Mouse (Mus musculus) gastrocnemius, adult 2 months (tissue): Measurements from ENCODE around the gene Ly6g6c. TPM values are rescaled to one million over a fixed set of nuclear protein-coding genes. Genes with fewer than 3 reads are reported as not detected.
A peak's percentile ranks its signal among the peaks of the same experiment; 100 is the strongest.

Source experiments
- DNase-seq: peaks from one replicate; pipeline ENCODE4 v3.0.0; 2022
- H3K27ac ChIP-seq: fragments of 200-600 bp; 2 replicates; pipeline ENCODE4 v1.8.1; 2022; ENCODE audit warnings: mild to moderate bottlenecking
- H3K4me3 ChIP-seq: fragments of 200-600 bp; 2 replicates; pipeline ENCODE4 v1.8.1; 2022; ENCODE audit warnings: mild to moderate bottlenecking, moderate library complexity
- CTCF ChIP-seq: fragments of 200-600 bp; IDR thresholded peaks from 2 replicates; pipeline ENCODE4 v1.8.1; 2022; ENCODE audit warnings: antibody characterized with exemption, mild to moderate bottlenecking, moderate library complexity
- intact Hi-C: fragments of 180-260 bp; cut with DNase I; formaldehyde crosslinking; loops from one replicate; pipeline ENCODE4 v1.15.1; 2025
- total RNA-seq, 2 experiments: library from RNA; stranded (reverse); gene quantifications; 2 replicates each; pipeline ENCODE4 v1.2.3; 2021

Gene Ly6g6c
- total RNA-seq, 2 experiments from 2014 or later = not detected

- intact Hi-C loops = no loop called here
- Histone ChIP-seq H3K4me3 (no peak overlapping the region), H3K27ac (no peak overlapping the region)
- DNase-seq = no peak
- no peak for TF ChIP-seq CTCF
These were observed 35.1 kb downstream of the Ly6g6c start for GRCm38 (mm10) chr17:35100196-35100765.

GRCm38 (mm10) chr17:35101161-35101560 is 36.0 kb downstream of the Ly6g6c start:
- no peak for DNase-seq
- intact Hi-C loops = no loop called here
- TF ChIP-seq CTCF = no peak
- no peak overlapping the region for H3K27ac ChIP-seq
- no peak overlapping the region for H3K4me3 ChIP-seq

GRCm38 (mm10) chr17:35102299-35102698 is 37.1 kb downstream of the Ly6g6c start:
- H3K27ac ChIP-seq = peak overlapping the region; percentile 65; the same call in 1 of the 2 replicates
- intact Hi-C loops = no loop called here

GRCm38 (mm10) chr17:35103221-35103690 is 38.1 kb downstream of the Ly6g6c start:
- Histone ChIP-seq H3K4me3 (no peak overlapping the region), H3K27ac (peak overlapping the region; percentile 65)
- peak; percentile 73 for DNase-seq
- intact Hi-C loops = no loop called here
- no peak for TF ChIP-seq CTCF

More at GRCm38 (mm10) chr17:35102299-35102698, 37.1 kb downstream of the Ly6g6c start:
- DNase-seq = no peak
- no peak for TF ChIP-seq CTCF
- no peak overlapping the region for H3K4me3 ChIP-seq

GRCm38 (mm10) chr17:35104079-35104478 is 38.9 kb downstream of the Ly6g6c start:
- TF ChIP-seq CTCF = no peak
- Histone ChIP-seq H3K4me3 (no peak overlapping the region), H3K27ac (peak overlapping the region; percentile 65)
- intact Hi-C loops = no loop called here
- DNase-seq = no peak

GRCm38 (mm10) chr17:35104754-35105153 is 39.6 kb downstream of the Ly6g6c start:
- Histone ChIP-seq H3K27ac (no peak overlapping the region), H3K4me3 (no peak overlapping the region)
- intact Hi-C loops = no loop called here
- TF ChIP-seq CTCF = no peak
- DNase-seq = no peak

- no peak overlapping the region for H3K27ac ChIP-seq
- peak; percentile 64 for TF ChIP-seq CTCF
- peak; percentile 59 for DNase-seq
- intact Hi-C loops = loop anchor here (2.0 kb wide), 1 partner anchor 85 kb away; no protein-coding TSS in a partner anchor
- no peak overlapping the region for H3K4me3 ChIP-seq
These were observed 40.7 kb downstream of the Ly6g6c start for GRCm38 (mm10) chr17:35105740-35106389.

GRCm38 (mm10) chr17:35106522-35106921 is 41.3 kb downstream of the Ly6g6c start:
- TF ChIP-seq CTCF = no peak
- no peak overlapping the region for H3K4me3 ChIP-seq
- no peak overlapping the region for H3K27ac ChIP-seq
- no peak for DNase-seq
- intact Hi-C loops = loop anchor here (2.0 kb wide), 1 partner anchor 86 kb away; no protein-coding TSS in a partner anchor

GRCm38 (mm10) chr17:35108097-35108496 is 42.9 kb downstream of the Ly6g6c start, which contains the start of gene Ly6g5c:
Gene Ly6g5c, plus strand, starts transcription at chr17:35108279.
- DNase-seq = no peak
- no peak for TF ChIP-seq CTCF
- Histone ChIP-seq H3K4me3 (no peak within 1 kb of the TSS), H3K27ac (no peak within 1 kb of the TSS)
- intact Hi-C loops = no loop called here

- no peak for TF ChIP-seq CTCF
These were observed 46.6 kb downstream of the Ly6g6c start for GRCm38 (mm10) chr17:35111774-35112173.

GRCm38 (mm10) chr17:35115046-35116019 is 50.1 kb downstream of the Ly6g6c start, which contains the start of gene Ly6g5b:
Gene Ly6g5b, minus strand, starts transcription at chr17:35115428.
- no peak within 1 kb of the TSS for H3K4me3 ChIP-seq
- DNase-seq = no peak
- H3K27ac ChIP-seq = no peak within 1 kb of the TSS
- peak; percentile 40 for TF ChIP-seq CTCF
- intact Hi-C loops = no loop called here

More at GRCm38 (mm10) chr17:35111774-35112173, 46.6 kb downstream of the Ly6g6c start:
- Histone ChIP-seq H3K27ac (no peak overlapping the region; the same call in 1 of the 2 replicates), H3K4me3 (peak overlapping the region; percentile 46)
- DNase-seq = no peak
- intact Hi-C loops = no loop called here

Other genes starting within 250 kb of the Ly6g6c start
- gene Stk19, start 228.4 kb upstream of the Ly6g6c start, total RNA-seq = 1 to 10 TPM; 7.3 to 7.7 TPM
- gene Dxo, start 228.4 kb upstream of the Ly6g6c start, total RNA-seq = 10 to 100 TPM in 1 of 2 experiments, 1 to 10 TPM in 1; 10.0 to 11.4 TPM
- gene Skiv2l, start 215.2 kb upstream of the Ly6g6c start, total RNA-seq = 10 to 100 TPM; 19.0 to 24.6 TPM
- 10 to 100 TPM in 1 of 2 experiments, 1 to 10 TPM in 1; 9.4 to 10.8 TPM for gene Nelfe, start 215.0 kb upstream of the Ly6g6c start, total RNA-seq
- gene Cfb, start 202.9 kb upstream of the Ly6g6c start, total RNA-seq = 1 to 10 TPM; 1.9 to 2.0 TPM
- 1 to 10 TPM; 5.2 to 8.3 TPM for gene Zbtb12, start 185.9 kb upstream of the Ly6g6c start, total RNA-seq
- gene Gm20547, start 183.3 kb upstream of the Ly6g6c start, total RNA-seq = not detected
- gene C2, start 167.1 kb upstream of the Ly6g6c start, total RNA-seq = 1 to 10 TPM; 1.3 to 3.4 TPM
- 10 to 100 TPM; 28.0 to 29.6 TPM for gene Ehmt2, start 166.9 kb upstream of the Ly6g6c start, total RNA-seq
- gene Slc44a4, start 150.9 kb upstream of the Ly6g6c start, total RNA-seq = not detected
- 10 to 100 TPM; 10.5 to 12.0 TPM for gene Neu1, start 134.1 kb upstream of the Ly6g6c start, total RNA-seq
- gene Hspa1b, start 106.2 kb upstream of the Ly6g6c start, total RNA-seq = 10 to 100 TPM in 1 of 2 experiments, 1 to 10 TPM in 1; 3.9 to 13.0 TPM
- not detected for gene Gm20481, start 95.5 kb upstream of the Ly6g6c start, total RNA-seq
- 10 to 100 TPM in 1 of 2 experiments, 1 to 10 TPM in 1; 6.8 to 14.1 TPM for gene Hspa1a, start 93.2 kb upstream of the Ly6g6c start, total RNA-seq
- 10 to 100 TPM; 14.9 to 31.2 TPM for gene Hspa1l, start 92.7 kb upstream of the Ly6g6c start, total RNA-seq
- gene Lsm2, start 83.5 kb upstream of the Ly6g6c start, total RNA-seq = 10 to 100 TPM; 15.2 to 17.0 TPM
- 10 to 100 TPM; 31.0 to 35.2 TPM for gene Vars, start 64.4 kb upstream of the Ly6g6c start, total RNA-seq
- gene Vwa7, start 48.8 kb upstream of the Ly6g6c start, total RNA-seq = 10 to 100 TPM in 1 of 2 experiments, 1 to 10 TPM in 1; 7.8 to 14.4 TPM
- gene Sapcd1, start 37.4 kb upstream of the Ly6g6c start, total RNA-seq = not detected
- gene Msh5, start 18.6 kb upstream of the Ly6g6c start, total RNA-seq = not detected
- 10 to 100 TPM in 1 of 2 experiments, 1 to 10 TPM in 1; 7.2 to 11.3 TPM for gene Clic1, start 15.4 kb upstream of the Ly6g6c start, total RNA-seq
- 1 to 10 TPM; 6.9 to 9.3 TPM for gene Ddah2, start 6.4 kb upstream of the Ly6g6c start, total RNA-seq
- gene Mpig6b, start 796 bp downstream of the Ly6g6c start, total RNA-seq = not detected
- gene Ly6g6e, start 11.5 kb downstream of the Ly6g6c start, total RNA-seq = not detected
- gene Ly6g6d, start 12.7 kb downstream of the Ly6g6c start, total RNA-seq = 1 to 10 TPM in 1 of 2 experiments, under 1 TPM in 1; 0.50 to 1.9 TPM
- not detected for gene Ly6g6f, start 20.2 kb downstream of the Ly6g6c start, total RNA-seq
- gene Abhd16a, start 23.9 kb downstream of the Ly6g6c start, total RNA-seq = 10 to 100 TPM; 74.2 to 99.7 TPM
- gene Ly6g5c, start 42.9 kb downstream of the Ly6g6c start, total RNA-seq = not detected
- under 1 TPM in 1 of 2 experiments, not detected in 1; 0.36 TPM for gene Ly6g5b, start 50.0 kb downstream of the Ly6g6c start, total RNA-seq
- gene Gpank1, start 56.1 kb downstream of the Ly6g6c start, total RNA-seq = 1 to 10 TPM; 8.5 to 8.7 TPM
- gene Csnk2b, start 56.7 kb downstream of the Ly6g6c start, total RNA-seq = 100 to 1,000 TPM; 186 to 187 TPM
- 10 to 100 TPM; 13.6 to 24.6 TPM for gene D17H6S53E, start 61.0 kb downstream of the Ly6g6c start, total RNA-seq
- not detected for gene Apom, start 66.7 kb downstream of the Ly6g6c start, total RNA-seq
- 100 to 1,000 TPM; 233 to 244 TPM for gene Bag6, start 69.8 kb downstream of the Ly6g6c start, total RNA-seq
- 100 to 1,000 TPM in 1 of 2 experiments, 10 to 100 TPM in 1; 98.7 to 120 TPM for gene Prrc2a, start 99.5 kb downstream of the Ly6g6c start, total RNA-seq
- gene Aif1, start 110.7 kb downstream of the Ly6g6c start, total RNA-seq = under 1 TPM in 1 of 2 experiments, not detected in 1; 0.75 TPM
- 1 to 10 TPM in 1 of 2 experiments, under 1 TPM in 1; 0.67 to 1.2 TPM for gene Lst1, start 123.1 kb downstream of the Ly6g6c start, total RNA-seq
- not detected for gene Ltb, start 129.1 kb downstream of the Ly6g6c start, total RNA-seq
- gene Tnf, start 136.6 kb downstream of the Ly6g6c start, total RNA-seq = not detected
- under 1 TPM in 1 of 2 experiments, not detected in 1; 0.41 TPM for gene Lta, start 140.0 kb downstream of the Ly6g6c start, total RNA-seq
- not detected for gene Gm16181, start 155.4 kb downstream of the Ly6g6c start, total RNA-seq
- 1 to 10 TPM; 1.9 to 2.0 TPM for gene Atp6v1g2, start 168.3 kb downstream of the Ly6g6c start, total RNA-seq
- 1 to 10 TPM; 7.0 to 7.8 TPM for gene Nfkbil1, start 170.4 kb downstream of the Ly6g6c start, total RNA-seq
- 10 to 100 TPM; 83.8 to 94.7 TPM for gene Ddx39b, start 176.4 kb downstream of the Ly6g6c start, total RNA-seq
- gene H2-D1, start 197.3 kb downstream of the Ly6g6c start, total RNA-seq = 10 to 100 TPM; 30.4 to 38.5 TPM